Mouse (Mus musculus): ENCODE measurements around the gene Rap1a. TPM values are rescaled to one million over a fixed set of nuclear protein-coding genes. Genes with fewer than 3 reads are reported as not detected.
A peak's percentile ranks its signal among the peaks of the same experiment; 100 is the strongest.

The Rap1a gene
- total and polyA plus RNA-seq, 3 experiments, result 32.3 to 64.5 TPM; not detected in 1

GRCm38 (mm10) chr3:105733538-105733937 is 67.6 kb downstream of the Rap1a start:
- no peak overlapping the region for H3K27ac ChIP-seq (ENCODE audit: control insufficient read depth, low read depth, low read length)
- H3K9me3 ChIP-seq (replicated peaks; ENCODE audit: insufficient read depth, low read length), result no peaks in the 10 kb centered on the region
- H3K79me2 ChIP-seq (ENCODE audit: control insufficient read depth, insufficient read depth, low read length, poor library complexity), result no peaks in the 10 kb centered on the region
- TF ChIP-seq NRF1 (IDR thresholded peaks at IDR 0.05; ENCODE audit: insufficient read depth, low read depth, low read length, poor library complexity, severe bottlenecking), result no peak
- H3K27me3 ChIP-seq (ENCODE audit: control insufficient read depth in 1 of 2, insufficient read depth in 2 of 2, low read length in 2 of 2), result no peaks in the 10 kb centered on the region
- peak; percentile 23 for DNase-seq (ENCODE audit: low read depth, low spot score)
- no peak overlapping the region for H3K4me3 ChIP-seq (ENCODE audit: control insufficient read depth in 1 of 2, insufficient read depth in 1 of 2, low read depth in 2 of 2, low read length in 2 of 2)
- peaks cover 0 to 14% of the 10 kb centered on the region in 2 experiments; a peak in 2 of 4 replicates for H3K36me3 ChIP-seq (ENCODE audit: control insufficient read depth in 1 of 2, insufficient read depth in 2 of 2, low read length in 2 of 2)
- H3K9ac ChIP-seq (ENCODE audit: control insufficient read depth, low read depth, low read length, poor library complexity, severe bottlenecking), result no peak overlapping the region
- H3K4me1 ChIP-seq (ENCODE audit: control insufficient read depth in 1 of 2, insufficient read depth in 2 of 2, low read length in 2 of 2), result no peaks in the 10 kb centered on the region; a peak in 1 of 4 replicates

DNA sequence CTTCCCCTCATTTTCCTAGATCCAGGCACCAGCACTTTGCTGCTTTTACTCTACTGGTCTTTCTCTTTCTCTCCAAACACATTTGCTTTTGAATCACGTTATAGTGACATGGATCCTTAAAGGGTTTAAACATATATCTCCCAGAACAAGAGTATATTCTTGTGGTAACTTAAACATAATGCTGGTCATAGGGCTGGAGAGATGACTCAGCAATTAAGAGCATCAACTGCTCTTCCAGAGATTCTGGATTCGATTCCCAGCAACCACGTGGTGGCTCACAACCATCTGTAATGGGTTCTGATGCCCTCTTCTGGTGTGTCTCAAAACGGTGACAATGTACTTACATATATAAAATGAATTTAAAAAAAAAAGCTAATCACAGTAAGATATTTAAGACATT is 68.8 kb downstream of the Rap1a start:
- Histone ChIP-seq H3K4me3 (ENCODE audit: control insufficient read depth in 1 of 2, insufficient read depth in 1 of 2, low read depth in 2 of 2, low read length in 2 of 2) (no peak overlapping the region), H3K4me1 (ENCODE audit: control insufficient read depth in 1 of 2, insufficient read depth in 2 of 2, low read length in 2 of 2) (no peaks in the 10 kb centered on the region; a peak in 1 of 4 replicates), H3K9ac (ENCODE audit: control insufficient read depth, low read depth, low read length, poor library complexity, severe bottlenecking) (no peak overlapping the region), H3K36me3 (ENCODE audit: control insufficient read depth in 1 of 2, insufficient read depth in 2 of 2, low read length in 2 of 2) (peaks cover 0 to 15% of the 10 kb centered on the region in 2 experiments; a peak in 2 of 4 replicates), H3K9me3 (replicated peaks; ENCODE audit: insufficient read depth, low read length) (no peaks in the 10 kb centered on the region), H3K27ac (ENCODE audit: control insufficient read depth, low read depth, low read length) (no peak overlapping the region), H3K27me3 (ENCODE audit: control insufficient read depth in 1 of 2, insufficient read depth in 2 of 2, low read length in 2 of 2) (no peaks in the 10 kb centered on the region), H3K79me2 (ENCODE audit: control insufficient read depth, insufficient read depth, low read length, poor library complexity) (no peaks in the 10 kb centered on the region)
- no peak for DNase-seq (ENCODE audit: low read depth, low spot score)
- no peak for TF ChIP-seq ZNF384 (IDR thresholded peaks at IDR 0.05; ENCODE audit: low read depth, low read length)

- H3K36me3 ChIP-seq (ENCODE audit: control insufficient read depth in 1 of 2, insufficient read depth in 2 of 2, low read length in 2 of 2), result peaks cover 0 to 1% of the 10 kb centered on the region in 2 experiments; a peak in 2 of 4 replicates
- no peak overlapping the region for H3K9ac ChIP-seq (ENCODE audit: control insufficient read depth, low read depth, low read length, poor library complexity, severe bottlenecking)
- peak; percentile 81 for DNase-seq (ENCODE audit: low read depth, low spot score)
- H3K27ac ChIP-seq (ENCODE audit: control insufficient read depth, low read depth, low read length), result no peak overlapping the region
- H3K79me2 ChIP-seq (ENCODE audit: control insufficient read depth, insufficient read depth, low read length, poor library complexity), result no peaks in the 10 kb centered on the region
- no peaks in the 10 kb centered on the region for H3K27me3 ChIP-seq (ENCODE audit: control insufficient read depth in 1 of 2, insufficient read depth in 2 of 2, low read length in 2 of 2)
- H3K4me1 ChIP-seq (ENCODE audit: control insufficient read depth in 1 of 2, insufficient read depth in 2 of 2, low read length in 2 of 2), result no peaks in the 10 kb centered on the region
- H3K9me3 ChIP-seq (replicated peaks; ENCODE audit: insufficient read depth, low read length), result no peaks in the 10 kb centered on the region
- H3K4me3 ChIP-seq (ENCODE audit: control insufficient read depth in 1 of 2, insufficient read depth in 1 of 2, low read depth in 2 of 2, low read length in 2 of 2), result no peak overlapping the region
- TF ChIP-seq MXI1 (IDR thresholded peaks at IDR 0.05; ENCODE audit: low read depth, low read length), result no peak
- TF ChIP-seq ZNF384 (IDR thresholded peaks at IDR 0.05; ENCODE audit: low read depth, low read length), result no peak; the same call in 1 of the 2 replicates
- TF ChIP-seq SMC3 (IDR thresholded peaks at IDR 0.05; ENCODE audit: low read depth, low read length), result peak; percentile 96
- TF ChIP-seq UBTF (IDR thresholded peaks at IDR 0.05; ENCODE audit: borderline replicate concordance, insufficient read depth, low read depth, low read length), result no peak
- no peak for TF ChIP-seq KAT2A (conservative IDR thresholded peaks at IDR 0.05; ENCODE audit: low read depth, low read length)
- peak; percentile 88 for TF ChIP-seq ZC3H11A (IDR thresholded peaks at IDR 0.05; ENCODE audit: low read depth, low read length)
- no peak for TF ChIP-seq SIN3A (IDR thresholded peaks at IDR 0.05; ENCODE audit: low read length)
- peak; percentile 45 to 93 (median 66) for TF ChIP-seq CTCF (IDR thresholded peaks at IDR 0.05 in 2 of 3, conservative IDR thresholded peaks at IDR 0.05 in 1 of 3; ENCODE audit: control insufficient read depth in 1 of 3, insufficient read depth in 1 of 3, low read depth in 2 of 3, low read length in 3 of 3, poor library complexity in 1 of 3, severe bottlenecking in 1 of 3)
- peak; percentile 91 for TF ChIP-seq RAD21 (IDR thresholded peaks at IDR 0.05; ENCODE audit: low read depth, low read length)
- no peak for TF ChIP-seq MYB (IDR thresholded peaks at IDR 0.05; ENCODE audit: low read depth, low read length)
- TF ChIP-seq POLR2A (IDR thresholded peaks at IDR 0.05; ENCODE audit: control insufficient read depth in 1 of 2, insufficient read depth in 1 of 2, low read depth in 1 of 2, low read length in 2 of 2, poor library complexity in 1 of 2), result no peak
- no peak for TF ChIP-seq GATA1 (IDR thresholded peaks at IDR 0.05; ENCODE audit: low read depth, low read length)
Observed at GRCm38 (mm10) chr3:105726037-105726436, 75.1 kb downstream of the Rap1a start.

All from MEL (cell line).